Mouse (Mus musculus) gastrocnemius, postnatal 4 days (tissue): ENCODE measurements at regions not wholly inside any gene's neighbourhood (a gene's known extent, or its start where the extent isn't known, plus 50 kb on each side); places are given as distances from the start of the nearest gene placed in this dataset.

Source experiments
- DNase-seq, 2 experiments: peaks; one replicate each; pipeline ENCODE4 v3.0.0; 2021 to 2022; ENCODE audit warnings: low spot score in 2 of 2, mixed read lengths in 2 of 2

DNA sequence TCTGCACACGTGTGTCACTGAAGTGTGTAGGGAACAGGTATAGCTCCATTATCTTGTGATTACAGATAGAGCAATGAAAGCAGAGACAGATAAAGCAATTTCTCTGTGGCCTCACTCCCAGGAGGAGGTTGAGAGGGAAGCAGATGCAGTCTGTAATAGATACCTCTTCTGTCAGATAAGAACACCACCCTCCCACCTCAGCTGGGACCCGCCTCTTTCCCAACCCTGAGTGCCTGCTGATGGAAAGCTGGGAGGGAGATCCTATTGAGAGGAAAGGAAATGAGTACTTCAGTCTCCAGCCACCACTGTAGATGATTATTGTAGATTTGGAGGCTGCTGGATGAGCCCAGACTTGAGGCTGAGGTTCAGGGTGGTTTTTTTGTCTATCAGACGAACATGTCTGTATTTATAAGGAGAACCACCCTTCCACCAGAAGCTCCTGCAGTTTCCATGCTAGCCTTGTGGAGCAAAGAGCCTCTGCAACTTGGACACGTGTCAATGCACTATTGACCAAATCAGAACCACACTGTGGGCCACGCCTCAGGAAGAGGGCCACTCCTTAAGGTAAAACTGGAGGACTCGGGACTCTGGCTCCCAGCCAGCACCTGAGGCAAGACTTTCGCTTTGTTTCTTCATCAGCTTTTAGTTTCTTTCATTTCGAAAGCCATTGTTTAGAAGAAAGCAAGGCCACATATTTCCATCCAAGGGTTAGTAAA, 55.3 kb upstream of the Plekha5 start:
- no peak for DNase-seq

DNA sequence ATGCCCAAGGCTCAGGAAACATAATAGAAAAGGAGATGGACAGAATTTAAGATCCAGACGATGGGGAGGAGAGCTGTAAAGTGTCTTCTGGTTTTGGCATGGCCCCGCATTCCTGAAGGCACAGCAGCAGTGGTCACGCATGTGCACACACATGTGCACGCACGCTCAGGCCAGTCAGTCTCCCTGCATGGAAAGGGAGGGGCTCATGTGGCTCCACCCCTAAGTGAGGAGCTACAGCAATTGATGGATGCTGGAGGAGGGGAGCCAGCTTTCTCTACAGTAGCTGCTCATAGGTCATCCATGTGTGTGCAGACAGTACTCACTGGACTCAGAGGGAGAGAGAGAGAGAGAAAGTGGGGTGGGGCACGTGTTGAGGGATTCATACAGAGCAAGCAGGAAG, 56.6 kb upstream of the Plekha5 start:
- DNase-seq: no peak

DNA sequence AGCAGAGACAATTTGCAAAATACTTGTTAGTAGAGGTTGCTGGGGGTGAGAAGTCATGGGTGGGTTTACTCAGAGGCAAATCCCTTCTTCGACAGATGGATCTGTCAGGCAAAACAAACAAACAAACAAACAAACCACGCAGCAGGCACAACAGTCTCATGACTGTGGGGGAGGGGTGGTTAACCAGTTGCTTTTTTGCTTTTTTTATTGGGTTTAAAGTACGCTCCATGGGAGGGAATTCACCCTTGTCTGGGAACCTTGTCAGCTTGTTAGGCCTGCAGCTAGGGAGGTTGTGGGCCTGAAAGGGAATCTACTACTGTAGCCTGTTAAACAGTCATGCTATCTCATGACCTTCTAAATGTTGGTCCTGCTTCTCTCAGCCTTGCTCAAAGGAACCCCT, 57.1 kb upstream of the Plekha5 start:
- DNase-seq: no peak

DNA sequence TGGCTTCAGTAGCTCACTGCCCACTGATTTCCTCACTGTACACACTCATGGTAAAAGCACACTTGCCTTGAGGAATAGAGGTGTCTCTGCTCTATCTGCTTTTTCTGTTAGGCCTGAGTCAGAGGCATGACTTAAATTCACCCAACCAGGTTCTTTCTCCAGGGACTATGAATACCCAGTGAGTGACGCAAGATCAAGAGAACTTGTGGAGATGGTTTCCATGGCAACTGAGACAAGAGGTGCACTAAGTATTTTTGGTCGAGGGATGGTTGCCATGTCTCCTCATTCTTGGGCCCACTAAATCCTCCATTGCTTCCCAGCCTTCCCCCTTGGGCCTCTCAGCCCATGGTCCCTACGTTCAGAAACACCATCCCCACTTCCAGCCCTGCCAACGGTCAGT, 62.9 kb upstream of the Plekha5 start:
- no peak for DNase-seq

DNA sequence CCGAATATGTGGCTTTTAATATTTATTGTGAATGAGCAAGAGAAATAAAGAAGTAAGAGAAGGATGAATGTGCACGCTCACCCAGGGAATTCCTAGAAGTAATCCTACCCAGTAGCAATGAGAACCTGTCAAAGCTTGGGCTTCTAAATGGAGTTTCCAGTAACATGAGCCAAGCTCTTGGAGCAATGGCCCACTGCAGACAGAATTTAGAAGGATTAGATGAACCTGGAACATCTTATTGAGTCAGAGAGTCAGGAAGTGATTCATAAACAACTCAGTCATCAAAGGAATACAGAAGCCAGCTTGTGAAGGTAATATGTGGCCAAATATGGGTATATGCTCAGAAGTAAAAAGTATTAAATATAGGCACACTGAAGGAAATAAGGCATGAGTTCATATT, 66.0 kb upstream of the Plekha5 start:
- DNase-seq: no peak

DNA sequence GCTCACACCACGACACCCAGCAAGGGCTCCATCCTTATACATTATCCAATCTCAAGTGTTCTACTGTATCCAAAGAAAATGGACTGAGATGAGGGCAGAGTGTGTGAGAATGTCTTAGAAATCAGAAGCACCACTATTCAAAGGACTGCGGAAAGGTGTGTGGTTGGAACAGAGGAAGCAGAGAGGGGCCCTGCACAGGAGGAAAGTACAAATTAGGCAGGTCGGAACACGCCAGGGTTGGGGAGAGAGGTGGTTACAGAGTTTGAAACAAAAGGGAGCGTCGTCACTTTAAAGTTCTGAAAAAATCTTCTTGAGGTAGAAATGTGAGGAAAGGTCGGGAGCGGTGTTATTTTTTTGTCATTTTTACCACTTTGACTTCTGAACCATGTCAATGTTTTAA, 66.6 kb upstream of the Plekha5 start:
- DNase-seq: no peak

DNA sequence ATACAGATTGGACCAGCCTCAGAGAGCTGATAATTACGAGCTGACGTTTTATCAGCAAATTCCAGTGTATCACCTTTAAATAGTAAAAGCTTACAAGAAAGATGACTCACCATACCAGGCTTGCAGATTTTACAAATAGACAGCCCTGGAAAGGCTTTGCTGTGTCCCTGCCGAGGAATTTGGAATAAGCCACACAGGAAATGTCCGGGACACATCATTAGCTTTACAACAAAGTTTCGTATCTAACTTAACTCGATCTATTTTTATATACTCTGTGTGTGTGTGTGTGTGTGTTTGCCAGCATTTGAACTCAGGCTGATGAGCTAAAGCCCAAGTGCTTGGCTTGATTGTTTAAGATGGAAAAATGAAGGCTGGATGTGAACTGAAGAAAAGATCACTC, 69.8 kb upstream of the Plekha5 start:
- DNase-seq: no peak

DNA sequence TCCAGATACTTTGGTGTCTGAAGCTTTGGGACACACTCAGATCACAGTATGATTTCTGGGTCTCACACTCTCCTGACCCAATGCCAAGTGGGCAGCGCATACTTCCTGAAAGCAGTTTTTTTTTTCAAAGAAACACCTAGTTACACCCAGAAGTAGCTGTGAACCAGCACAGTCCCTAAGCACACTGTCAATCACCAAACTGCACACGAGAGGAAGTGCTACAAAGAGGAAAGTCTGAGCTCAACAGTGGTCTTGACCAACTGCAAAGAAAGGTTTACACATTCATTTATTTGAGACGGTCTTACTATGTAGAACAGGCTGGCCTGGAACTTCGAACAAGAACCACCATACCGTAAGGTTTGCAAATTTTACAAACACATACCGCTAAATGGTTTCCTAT, 70.2 kb upstream of the Plekha5 start:
- no peak for DNase-seq

DNA sequence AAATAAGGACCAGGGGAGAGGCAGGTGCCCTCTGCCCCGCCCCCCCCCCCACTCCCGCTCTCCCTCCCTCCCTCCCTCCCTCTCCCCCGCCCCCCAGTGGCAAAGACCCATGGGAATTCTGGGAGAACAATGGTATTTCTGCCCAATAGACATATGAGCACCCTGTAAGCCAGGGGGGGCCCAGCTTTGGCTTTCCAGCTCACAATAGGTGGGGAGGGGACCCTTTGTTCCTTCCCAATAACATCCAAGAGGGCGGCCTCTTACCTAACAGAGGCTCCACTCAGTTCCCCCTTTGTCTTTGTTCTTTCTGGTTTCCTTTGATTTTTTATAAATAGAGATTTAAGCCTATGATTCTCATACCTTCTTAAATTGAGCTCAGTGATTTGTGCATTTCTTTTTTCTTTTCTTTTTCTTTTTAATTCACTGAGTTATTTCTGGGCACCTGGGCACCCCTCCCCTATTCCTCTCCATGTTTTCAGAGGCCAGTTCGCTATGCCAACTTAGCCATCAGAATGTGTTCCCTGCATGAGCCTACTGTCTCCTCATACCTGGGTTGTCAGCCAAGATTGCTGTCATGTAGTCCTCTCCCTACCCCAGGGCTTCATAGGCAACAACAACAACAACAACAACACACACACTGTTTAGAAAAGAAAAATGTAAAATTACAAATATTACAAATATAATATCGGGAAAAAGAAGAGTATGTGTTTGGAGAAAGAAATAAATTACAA, 72.3 kb upstream of the Plekha5 start:
- no peak for DNase-seq

DNA sequence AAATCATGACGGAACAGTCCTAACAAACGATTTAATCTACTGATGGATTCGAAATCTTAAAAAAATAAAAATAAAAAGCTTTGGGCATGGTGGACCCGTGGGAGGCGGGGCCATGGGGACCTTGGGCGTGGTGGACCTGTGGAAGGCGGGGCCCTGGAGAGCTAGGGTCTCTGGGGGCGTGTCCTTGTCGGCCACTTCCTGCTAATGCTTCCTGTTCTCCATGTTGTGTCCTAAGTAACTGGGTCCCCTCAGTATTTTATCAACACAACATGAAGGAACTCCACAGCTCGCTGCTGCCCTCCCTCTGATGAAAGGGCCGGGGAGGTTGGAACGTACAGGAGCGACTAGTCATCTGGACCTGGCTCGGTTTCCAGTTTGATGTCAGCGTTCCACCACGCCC, 75.3 kb upstream of the Plekha5 start:
- no peak for DNase-seq

DNA sequence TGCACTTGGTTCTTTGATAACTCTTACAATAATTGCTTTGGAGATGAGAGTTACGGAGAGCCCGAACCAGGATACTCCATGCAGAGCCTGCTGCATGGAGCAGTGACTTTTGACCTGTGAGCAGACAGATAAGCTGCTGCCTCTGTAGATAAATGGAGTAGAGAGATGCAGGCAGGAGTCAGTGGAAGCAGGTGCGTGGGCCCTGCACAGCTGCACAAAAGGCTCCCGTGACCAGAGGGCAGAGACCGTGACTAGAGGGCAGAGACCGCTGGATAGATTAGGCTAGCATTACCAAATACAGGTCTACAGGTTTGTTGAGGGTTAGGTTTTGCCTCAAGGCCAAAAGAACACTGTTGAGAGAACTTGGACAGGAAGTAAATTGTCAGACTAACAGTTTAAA, 76.9 kb upstream of the Plekha5 start:
- no peak for DNase-seq

DNA sequence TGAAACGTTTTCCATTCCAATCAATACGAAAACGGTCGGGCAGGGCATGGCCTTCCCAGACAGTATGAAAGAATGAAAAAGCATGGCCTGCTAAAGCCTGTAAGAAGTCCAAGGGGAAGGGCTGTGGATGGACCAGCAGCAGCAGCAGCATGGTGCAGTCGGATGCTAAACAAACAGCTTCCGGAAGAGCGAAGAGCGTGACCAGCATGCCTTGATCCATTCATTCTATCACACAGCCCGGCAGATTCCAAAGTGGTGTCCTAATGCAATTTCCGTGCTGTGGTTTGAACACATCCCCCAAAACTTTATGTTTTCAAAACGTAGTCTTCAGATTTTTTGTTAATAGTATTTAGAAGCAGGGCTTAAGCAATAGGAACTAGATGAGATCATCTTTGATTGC, 80.2 kb upstream of the Plekha5 start:
- no peak for DNase-seq

DNA sequence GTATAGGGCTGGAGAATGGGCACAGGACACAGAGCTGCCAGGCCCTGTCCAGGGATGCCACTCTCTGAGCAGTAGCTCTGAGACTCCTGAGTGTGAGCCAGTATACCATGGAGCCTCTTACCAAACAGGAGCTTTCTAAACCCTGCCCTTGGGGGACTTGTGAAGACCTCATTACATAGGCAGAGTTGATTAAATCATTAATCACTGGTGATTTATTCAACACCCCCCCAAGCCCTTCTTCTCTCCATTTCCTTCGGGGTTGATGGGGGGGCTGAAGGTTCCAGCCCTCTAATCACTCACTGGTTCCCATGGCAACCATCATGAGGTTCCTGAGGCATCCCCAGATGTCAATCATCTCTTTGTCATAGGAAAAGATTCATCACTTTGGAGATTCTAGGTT, 81.0 kb upstream of the Plekha5 start:
- DNase-seq: no peak

DNA sequence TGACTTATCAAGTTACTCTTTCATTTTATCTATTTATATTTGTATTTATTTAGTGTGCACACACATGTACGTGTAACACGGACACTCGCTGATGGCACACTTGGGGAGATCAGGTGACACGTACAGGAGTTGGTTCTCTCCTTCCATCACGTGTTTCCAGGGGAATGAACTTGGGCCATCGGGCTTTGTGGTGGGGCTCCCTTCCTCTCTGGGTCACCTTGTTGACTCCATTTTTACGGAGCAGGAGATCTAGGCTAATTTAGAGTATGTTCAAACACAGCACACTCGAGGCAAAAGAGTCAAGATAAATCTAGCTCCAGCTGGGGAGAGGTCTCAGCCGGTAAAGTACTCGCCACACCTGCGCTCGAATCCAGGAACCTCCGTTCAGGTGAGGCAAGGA, 84.1 kb upstream of the Plekha5 start:
- DNase-seq: no peak

DNA sequence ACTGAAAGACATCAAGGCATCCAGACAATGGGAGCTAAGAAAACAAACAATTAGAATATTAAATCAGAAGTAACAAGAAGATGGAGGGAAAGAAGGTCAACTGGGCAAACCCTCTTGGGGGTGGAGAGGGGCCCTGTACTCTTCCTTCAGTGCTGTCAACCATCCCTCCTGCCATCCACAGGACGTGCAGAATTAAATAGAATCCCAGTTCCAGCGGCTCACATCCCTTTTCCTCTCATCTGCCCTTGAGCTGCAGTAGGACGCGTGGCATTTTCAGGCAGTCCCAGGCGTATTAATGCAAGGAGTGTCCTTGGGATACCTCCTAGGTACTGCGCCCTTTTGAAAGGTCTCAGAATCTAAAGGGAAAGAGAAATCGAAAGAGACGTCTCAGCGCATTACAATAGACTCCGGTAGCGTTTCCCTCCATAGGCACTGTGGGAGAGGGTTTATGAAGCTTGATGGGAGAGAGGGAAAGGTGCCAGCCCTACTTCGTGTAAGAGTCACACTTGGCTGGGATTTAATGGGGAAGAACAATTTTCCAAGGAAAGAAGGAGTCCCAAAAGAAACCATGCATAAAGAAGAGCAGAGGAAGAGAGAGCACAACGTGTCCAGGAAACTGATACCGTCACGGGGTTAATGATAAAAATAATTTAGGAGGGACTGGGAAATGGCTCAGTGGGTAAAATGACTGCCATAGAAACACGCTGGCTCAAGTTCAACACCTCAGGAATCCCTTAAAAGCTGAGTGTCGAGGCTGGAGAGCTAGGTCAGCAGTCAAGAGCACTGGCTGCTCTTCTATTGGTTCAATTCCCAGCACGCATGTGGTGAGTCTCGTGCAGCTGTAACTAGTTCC, 85.7 kb upstream of the Plekha5 start:
- no peak for DNase-seq

DNA sequence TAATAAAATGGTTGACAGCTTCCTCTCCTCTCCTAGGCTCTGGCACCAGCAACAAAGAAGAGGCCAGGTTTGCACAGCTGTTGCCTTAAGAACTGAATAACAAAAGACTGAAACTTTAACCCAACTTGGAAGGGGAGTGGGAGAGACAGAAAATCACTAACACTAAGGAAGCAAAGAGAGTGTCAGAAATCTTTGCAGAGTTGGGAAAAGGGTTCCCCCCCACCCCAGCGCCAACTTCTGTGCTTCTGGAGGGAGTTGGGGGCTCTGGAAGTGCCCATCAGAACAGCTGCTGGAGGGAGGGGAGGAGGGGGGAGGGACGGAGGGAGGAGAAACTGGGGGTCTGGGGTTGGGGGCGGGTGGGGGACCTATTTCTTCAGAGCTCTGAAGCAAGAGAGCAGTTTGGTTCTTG, 86.8 kb upstream of the Plekha5 start:
- DNase-seq: no peak

DNA sequence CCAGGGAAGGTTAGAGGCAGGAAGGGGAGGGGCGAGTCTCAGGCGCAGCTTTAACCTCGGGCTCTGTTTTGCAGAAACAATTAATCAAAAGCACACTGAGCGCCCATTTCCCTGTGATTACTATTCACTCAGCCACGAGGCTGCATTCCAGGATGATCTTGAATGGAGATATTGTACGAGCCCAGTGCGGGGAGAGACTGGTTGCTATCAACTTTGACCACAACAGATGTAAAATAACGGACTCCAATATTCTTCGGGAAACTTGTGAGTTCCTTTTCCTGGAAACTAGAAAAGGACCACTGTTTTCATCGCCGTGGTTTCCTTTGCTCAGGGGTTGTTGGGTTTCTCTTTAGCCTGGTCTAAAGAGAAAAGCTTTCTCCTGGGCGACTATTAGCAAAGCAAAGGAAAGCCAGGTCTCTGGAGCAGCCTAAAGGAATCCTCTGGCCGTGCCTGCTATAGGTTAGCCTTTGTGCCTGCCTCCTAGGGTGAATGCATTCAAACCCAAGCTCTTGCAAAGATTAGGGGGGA, 87.4 kb upstream of the Plekha5 start:
- DNase-seq: no peak

DNA sequence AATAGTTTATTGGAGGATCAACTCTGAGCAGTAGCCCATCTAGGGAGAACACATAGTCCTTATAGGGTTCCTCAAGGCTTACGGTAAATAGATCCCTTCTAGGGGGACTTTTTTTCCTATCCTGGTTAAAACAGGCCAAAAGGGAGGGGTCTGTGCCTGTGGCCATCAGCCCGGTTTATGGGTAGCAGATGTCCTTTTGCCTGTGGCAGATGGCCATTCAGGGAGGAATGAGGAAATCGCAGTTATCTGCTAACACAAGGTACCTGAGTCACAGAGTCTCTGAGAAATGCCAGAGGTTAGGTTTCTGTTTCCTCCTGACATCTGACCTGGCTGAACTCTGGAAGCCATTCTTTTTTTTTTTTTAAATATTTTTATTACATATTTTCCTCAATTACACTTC, 90.5 kb upstream of the Plekha5 start:
- no peak for DNase-seq

DNA sequence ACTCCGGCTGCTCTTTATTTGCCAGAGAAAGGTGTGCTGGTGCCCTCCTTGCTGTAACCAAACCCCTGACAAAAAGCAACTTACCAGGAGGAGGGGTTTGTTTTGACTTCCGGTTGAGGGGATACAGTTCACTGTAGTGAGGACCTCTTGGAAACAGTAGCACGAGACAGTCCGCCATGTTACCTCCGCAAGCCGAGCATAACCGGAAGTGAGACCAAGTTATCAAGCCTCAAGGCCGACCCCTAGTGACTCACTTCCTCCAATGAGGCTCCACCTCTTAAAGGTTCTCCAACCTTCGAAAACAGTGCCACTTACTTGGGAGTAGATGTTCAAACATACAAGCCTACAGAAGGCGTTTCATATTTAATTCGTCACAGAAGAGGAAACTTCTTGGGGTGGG, 115.2 kb upstream of the Plekha5 start:
- no peak for DNase-seq

DNA sequence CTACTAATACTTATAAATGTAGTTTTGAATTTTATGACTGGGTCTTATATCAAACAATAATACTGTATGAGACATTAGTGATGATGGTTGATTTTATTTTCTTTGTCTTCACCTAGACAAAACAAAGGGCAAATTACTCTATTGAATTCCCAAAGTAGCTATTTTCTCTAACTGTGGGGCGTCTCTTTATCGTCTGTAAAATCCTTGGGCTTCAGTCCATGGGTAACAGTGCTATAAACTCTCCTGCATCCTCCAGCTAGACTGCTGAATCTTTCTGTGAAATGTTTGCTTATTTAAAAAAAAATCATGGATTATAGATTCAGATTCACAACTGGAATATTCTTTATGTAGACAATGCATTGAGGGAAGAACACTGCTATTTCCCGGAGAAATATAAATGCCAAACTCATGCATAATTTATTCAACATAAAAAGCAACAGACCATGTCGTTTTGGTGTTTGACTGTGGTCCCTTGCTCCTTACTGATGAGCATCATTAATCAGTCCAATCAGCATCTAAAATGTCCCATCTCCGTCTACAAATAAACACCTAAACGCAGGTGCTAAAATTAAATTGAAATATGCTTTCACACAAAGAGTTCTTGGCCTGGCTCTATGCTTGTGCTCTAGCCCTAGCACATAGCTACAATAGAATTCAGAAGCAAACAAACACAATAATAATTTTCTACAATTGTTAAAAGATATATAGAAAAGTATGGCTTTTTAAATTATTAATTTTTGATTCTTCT, 116.9 kb upstream of the Plekha5 start:
- DNase-seq: no peak

DNA sequence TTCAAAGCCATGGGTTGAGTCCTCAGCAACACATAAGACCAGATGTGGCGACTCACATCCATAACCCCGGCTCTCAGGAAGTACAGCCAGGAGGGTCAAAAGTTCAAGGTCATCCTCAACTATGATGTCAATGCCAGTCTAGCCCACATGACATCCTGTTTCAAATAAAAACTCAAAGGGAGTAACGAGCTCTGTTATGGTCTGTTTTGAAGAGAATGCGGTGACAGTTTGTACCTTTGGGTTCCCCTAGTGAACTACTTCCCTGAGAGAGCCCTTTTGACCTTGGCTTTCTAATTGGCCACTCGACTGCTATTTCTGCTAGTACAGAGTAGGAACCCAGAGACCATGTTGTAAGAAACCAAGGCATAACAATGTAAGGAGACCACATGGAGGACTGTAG, 119.7 kb upstream of the Plekha5 start:
- DNase-seq: no peak
